Mouse (Mus musculus): Measurements from ENCODE around the gene Polr2l.

- TF ChIP-seq EP300 (IDR thresholded peaks at IDR 0.05; ENCODE audit: low read depth), result no peak
- no peak for TF ChIP-seq CTCF (IDR thresholded peaks at IDR 0.05; ENCODE audit: low read depth)
Measured at GRCm38 (mm10) chr7:141506278-141506677, 31.3 kb upstream of the Polr2l start.

Data from liver, embryonic 14.5 days (tissue).